Mouse (Mus musculus): ENCODE measurements around the gene Ar. TPM values are rescaled to one million over a fixed set of nuclear protein-coding genes. Genes with fewer than 3 reads are reported as not detected.

Gene Ar
- polyA plus RNA-seq, 1 experiment from 2014 or later = 0.04 TPM

- Histone ChIP-seq H3K4me2 (no peak overlapping the region), H3K4me3 (no peak overlapping the region), H3K9me3 (no peaks in the 10 kb centered on the region), H3K27ac (no peak overlapping the region), H3K36me3 (no peaks in the 10 kb centered on the region), H3K27me3 (no peaks in the 10 kb centered on the region), H3K4me1 (replicated peaks) (no peaks in the 10 kb centered on the region), H3K9ac (no peak overlapping the region)
- ATAC-seq (ENCODE audit: low FRiP score) = no peak
Observed at GRCm38 (mm10) chrX:98271361-98271760, 122.8 kb downstream of the Ar start.

DNA sequence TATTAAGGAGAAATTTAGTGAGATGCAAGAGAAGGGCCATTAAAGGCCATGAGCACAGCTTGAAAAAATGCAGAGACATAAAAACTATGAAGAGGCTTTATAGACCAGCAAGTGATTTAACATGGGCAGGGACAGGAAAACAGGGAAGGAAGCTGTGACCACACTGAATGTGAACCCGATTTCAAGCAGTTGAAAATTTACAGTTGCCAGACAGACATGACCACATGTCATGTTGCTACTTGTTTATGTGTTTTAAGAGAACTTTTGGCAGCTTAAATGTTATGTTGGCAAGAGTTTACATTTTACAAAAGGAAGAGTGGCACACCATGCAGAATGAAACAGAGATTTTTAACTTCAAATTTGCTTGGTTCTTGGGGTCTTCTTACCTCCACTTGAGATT lies 143.2 kb downstream of the Ar start:
- no peaks in the 10 kb centered on the region for H3K9me3 ChIP-seq
- no peaks in the 10 kb centered on the region for H3K27me3 ChIP-seq
- no peak overlapping the region for H3K4me3 ChIP-seq
- H3K36me3 ChIP-seq = no peaks in the 10 kb centered on the region
- ATAC-seq (ENCODE audit: low FRiP score) = no peak
- no peak overlapping the region for H3K27ac ChIP-seq
- WGBS = 73% methylated on average over 1 of the region's 1 CpGs
- no peaks in the 10 kb centered on the region for H3K4me1 ChIP-seq (replicated peaks)
- H3K9ac ChIP-seq = no peak overlapping the region
- H3K4me2 ChIP-seq = no peak overlapping the region

DNA sequence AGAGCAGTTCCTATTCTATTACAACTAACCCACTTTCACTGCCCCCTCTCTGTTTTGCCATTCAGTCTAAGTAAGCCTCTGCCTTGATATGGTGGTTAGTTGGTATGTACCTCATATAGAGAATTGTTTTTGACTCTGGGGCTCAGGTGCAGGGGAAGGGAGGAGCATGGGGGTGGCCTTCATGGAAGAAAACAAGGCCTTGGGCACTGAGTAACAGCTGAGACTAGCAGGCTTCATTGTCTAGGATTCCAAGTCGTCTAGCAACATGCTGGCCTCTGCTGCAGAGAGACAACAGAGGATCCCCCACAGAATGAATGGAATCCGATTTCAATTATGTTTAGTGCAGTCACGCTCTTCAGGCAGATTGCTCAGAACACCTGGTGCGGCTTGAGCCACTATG lies 152.1 kb downstream of the Ar start:
- Histone ChIP-seq H3K27ac (no peak overlapping the region), H3K4me2 (no peak overlapping the region), H3K9ac (no peak overlapping the region), H3K36me3 (no peaks in the 10 kb centered on the region), H3K27me3 (no peaks in the 10 kb centered on the region), H3K4me1 (replicated peaks) (no peaks in the 10 kb centered on the region), H3K9me3 (no peaks in the 10 kb centered on the region), H3K4me3 (no peak overlapping the region)
- 38% methylated on average over 4 of the region's 4 CpGs for WGBS
- ATAC-seq (ENCODE audit: low FRiP score) = no peak

DNA sequence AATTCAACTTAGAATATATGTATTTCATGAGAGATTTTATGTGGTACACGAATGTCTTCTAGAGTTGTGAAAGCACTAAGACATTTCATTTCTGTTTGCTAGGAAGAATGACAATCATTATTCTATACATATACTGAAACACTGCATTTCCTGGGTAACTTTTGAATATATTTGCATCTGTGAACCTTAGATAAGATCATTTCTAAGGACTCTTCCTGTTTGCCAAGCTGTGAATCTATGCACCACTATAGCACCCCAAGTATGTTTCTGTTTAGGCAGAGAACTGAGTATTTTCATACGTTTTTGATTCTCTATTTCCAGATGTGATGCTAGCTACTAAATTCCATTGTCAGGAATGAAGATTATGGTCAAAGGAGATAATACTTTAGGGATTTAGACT lies 153.4 kb downstream of the Ar start:
- H3K27ac ChIP-seq = no peak overlapping the region
- no peaks in the 10 kb centered on the region for H3K36me3 ChIP-seq
- 72% methylated on average over 2 of the region's 2 CpGs for WGBS
- ATAC-seq (ENCODE audit: low FRiP score) = no peak
- H3K27me3 ChIP-seq = no peaks in the 10 kb centered on the region
- H3K9ac ChIP-seq = no peak overlapping the region
- H3K9me3 ChIP-seq = no peaks in the 10 kb centered on the region
- no peak overlapping the region for H3K4me2 ChIP-seq
- H3K4me1 ChIP-seq (replicated peaks) = no peaks in the 10 kb centered on the region
- H3K4me3 ChIP-seq = no peak overlapping the region

- no peaks in the 10 kb centered on the region for H3K36me3 ChIP-seq
- WGBS = 81% methylated on average over 1 of the region's 3 CpGs
- H3K4me2 ChIP-seq = no peak overlapping the region
- no peak overlapping the region for H3K27ac ChIP-seq
- no peak overlapping the region for H3K4me3 ChIP-seq
- no peak overlapping the region for H3K9ac ChIP-seq
- no peaks in the 10 kb centered on the region for H3K4me1 ChIP-seq (replicated peaks)
- H3K27me3 ChIP-seq = no peaks in the 10 kb centered on the region
- ATAC-seq (ENCODE audit: low FRiP score) = no peak
- H3K9me3 ChIP-seq = no peaks in the 10 kb centered on the region
Observed at GRCm38 (mm10) chrX:98315961-98316360, 167.4 kb downstream of the Ar start.

- H3K36me3 ChIP-seq = no peaks in the 10 kb centered on the region
- no peak overlapping the region for H3K4me2 ChIP-seq
- H3K4me1 ChIP-seq (replicated peaks) = no peaks in the 10 kb centered on the region
- no peaks in the 10 kb centered on the region for H3K9me3 ChIP-seq
- no peak for ATAC-seq (ENCODE audit: low FRiP score)
- no peak overlapping the region for H3K9ac ChIP-seq
- no peak overlapping the region for H3K4me3 ChIP-seq
- no peaks in the 10 kb centered on the region for H3K27me3 ChIP-seq
- H3K27ac ChIP-seq = no peak overlapping the region
Observed at GRCm38 (mm10) chrX:98317483-98317882, 168.9 kb downstream of the Ar start.

DNA sequence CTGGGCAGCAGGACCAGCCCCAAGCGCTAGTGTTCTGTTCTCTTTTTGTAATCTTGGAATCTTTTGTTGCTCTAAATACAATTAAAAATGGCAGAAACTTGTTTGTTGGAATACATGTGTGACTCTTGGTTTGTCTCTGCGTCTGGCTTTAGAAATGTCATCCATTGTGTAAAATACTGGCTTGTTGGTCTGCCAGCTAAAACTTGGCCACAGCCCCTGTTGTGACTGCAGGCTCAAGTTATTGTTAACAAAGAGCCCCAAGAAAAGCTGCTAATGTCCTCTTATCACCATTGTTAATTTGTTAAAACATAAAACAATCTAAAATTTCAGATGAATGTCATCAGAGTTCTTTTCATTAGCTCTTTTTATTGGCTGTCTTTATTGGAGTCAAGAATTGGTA lies 174.5 kb downstream of the Ar start:
- 83% methylated on average over 2 of the region's 2 CpGs for WGBS

DNA sequence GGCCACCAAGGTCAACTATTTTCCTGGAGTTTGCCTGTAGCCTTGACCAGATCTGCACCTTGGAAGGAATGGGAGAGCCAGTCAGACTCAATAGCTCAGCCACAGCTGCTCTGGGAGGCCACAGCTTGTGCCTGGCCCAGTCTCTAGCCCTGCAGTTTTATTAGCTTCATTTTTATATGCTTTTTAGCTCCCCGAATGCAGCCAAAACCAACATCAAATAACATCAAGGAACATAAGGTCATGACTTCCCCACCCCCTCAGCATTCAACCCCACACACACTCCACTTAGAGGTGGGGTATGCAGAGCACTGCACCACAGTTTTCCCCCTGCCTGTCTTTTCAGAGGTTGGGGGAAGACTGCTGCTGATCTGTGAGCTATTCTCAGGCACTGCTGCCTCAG lies 198.9 kb downstream of the Ar start:
- Histone ChIP-seq H3K27me3 (no peaks in the 10 kb centered on the region), H3K4me1 (replicated peaks) (no peaks in the 10 kb centered on the region), H3K36me3 (no peaks in the 10 kb centered on the region), H3K4me2 (no peak overlapping the region), H3K27ac (no peak overlapping the region), H3K9ac (no peak overlapping the region), H3K4me3 (no peak overlapping the region), H3K9me3 (no peaks in the 10 kb centered on the region)
- no peak for ATAC-seq (ENCODE audit: low FRiP score)
- WGBS = 56% methylated on average over 1 of the region's 1 CpGs

More for the DNA sequence above, 174.5 kb downstream of the Ar start:
- ATAC-seq (ENCODE audit: low FRiP score) = no peak
- no peak overlapping the region for H3K27ac ChIP-seq
- H3K9ac ChIP-seq = no peak overlapping the region
- no peak overlapping the region for H3K4me3 ChIP-seq
- no peaks in the 10 kb centered on the region for H3K36me3 ChIP-seq
- H3K27me3 ChIP-seq = no peaks in the 10 kb centered on the region
- H3K4me1 ChIP-seq (replicated peaks) = no peaks in the 10 kb centered on the region
- no peak overlapping the region for H3K4me2 ChIP-seq
- no peaks in the 10 kb centered on the region for H3K9me3 ChIP-seq

GRCm38 (mm10) chrX:98348036-98348435 lies 199.5 kb downstream of the Ar start:
- no peak overlapping the region for H3K9ac ChIP-seq
- 53% methylated on average over 4 of the region's 4 CpGs for WGBS

More at GRCm38 (mm10) chrX:98348036-98348435, 199.5 kb downstream of the Ar start:
- Histone ChIP-seq H3K4me3 (no peak overlapping the region), H3K36me3 (no peaks in the 10 kb centered on the region), H3K4me2 (no peak overlapping the region), H3K9me3 (no peaks in the 10 kb centered on the region), H3K27me3 (no peaks in the 10 kb centered on the region), H3K27ac (no peak overlapping the region), H3K4me1 (replicated peaks) (no peaks in the 10 kb centered on the region)
- ATAC-seq (ENCODE audit: low FRiP score) = no peak

Measured in hindbrain, embryonic 13.5 days (tissue).